Mouse (Mus musculus): Measurements from ENCODE around the gene Pter.

GRCm38 (mm10) chr2:13000026-13000425, 76.2 kb downstream of the Pter start:
- no peak for TF ChIP-seq POLR2A (IDR thresholded peaks at IDR 0.05; ENCODE audit: insufficient read length, low read depth)
- no peak for TF ChIP-seq CEBPB (IDR thresholded peaks at IDR 0.05; ENCODE audit: insufficient read depth, poor library complexity, severe bottlenecking)

Data from myocyte (in vitro differentiated cells).